Mouse (Mus musculus) liver, adult 2 months (tissue): ENCODE measurements at regions not wholly inside any gene's neighbourhood (a gene's known extent, or its start where the extent isn't known, plus 50 kb on each side); places are given as distances from the start of the nearest gene placed in this dataset.

Source experiments
- DNase-seq: peaks from one replicate; pipeline ENCODE4 v3.0.0-alpha.2; 2011; ENCODE audit warnings: low read depth, low spot score; ENCODE audit errors: extremely low read depth
- H3K27ac ChIP-seq: fragments of 200-500 bp; replicated peaks from 2 replicates; pipeline ENCODE4 v1.5.1; 2012; ENCODE audit warnings: low read depth, mild to moderate bottlenecking, control low read depth, inconsistent platforms, low read length; ENCODE audit not compliant: insufficient read depth
- H3K27me3 ChIP-seq: fragments of 200-500 bp; 2 replicates; pipeline ENCODE4 v1.6.1; 2012; ENCODE audit warnings: mild to moderate bottlenecking, moderate library complexity, low read length, inconsistent platforms; ENCODE audit not compliant: control insufficient read depth, insufficient read depth
- H3K36me3 ChIP-seq: fragments of 200-500 bp; 2 replicates; pipeline ENCODE4 v1.6.1; 2012; ENCODE audit warnings: low read length, inconsistent platforms; ENCODE audit not compliant: control insufficient read depth, insufficient read depth
- H3K4me1 ChIP-seq: fragments of 200-500 bp; 2 replicates; pipeline ENCODE4 v1.6.1; 2011; ENCODE audit warnings: low read length; ENCODE audit not compliant: control insufficient read depth, insufficient read depth
- H3K4me3 ChIP-seq: fragments of 200-500 bp; 2 replicates; pipeline ENCODE4 v1.5.1; 2011; ENCODE audit warnings: low read depth, mild to moderate bottlenecking, control low read depth, low read length, moderate library complexity; ENCODE audit not compliant: insufficient read depth
- H3K79me2 ChIP-seq: fragments of 200-500 bp; 2 replicates; pipeline ENCODE4 v1.6.1; 2012; ENCODE audit warnings: inconsistent platforms, mild to moderate bottlenecking, low read length, moderate library complexity; ENCODE audit not compliant: control insufficient read depth, insufficient read depth
- H3K9ac ChIP-seq: fragments of 200-500 bp; 2 replicates; pipeline ENCODE4 v1.6.1; 2012; ENCODE audit warnings: low read depth, mild to moderate bottlenecking, control low read depth, inconsistent platforms, low read length
- CTCF ChIP-seq: fragments of 200-500 bp; IDR thresholded peaks from 2 replicates; pipeline ENCODE4 v1.5.1; 2011; ENCODE audit warnings: low read depth, low read length, control low read depth
- POLR2A ChIP-seq: fragments of 200-500 bp; IDR thresholded peaks from 2 replicates; pipeline ENCODE4 v1.6.1; 2011; ENCODE audit warnings: low read length, control low read depth; ENCODE audit not compliant: insufficient read depth; ENCODE audit errors: extremely low read depth
- WGBS: fragments of 180-500 bp; shearing (Covaris S2); methylation state at CpG from one replicate; pipeline ENCODE4 v1.1.7; 2018; 5-methylcytosine and 5-hydroxymethylcytosine counted together

GRCm38 (mm10) chr3:35372276-35372675 lies 381.6 kb upstream of the Atp11b start:
- no peaks in the 10 kb centered on the region for H3K27me3 ChIP-seq
- 85% methylated on average over 1 of the region's 1 CpGs for WGBS
- H3K9ac ChIP-seq = no peak overlapping the region
- DNase-seq = no peak
- H3K27ac ChIP-seq = no peak overlapping the region
- no peak for TF ChIP-seq POLR2A
- no peak for TF ChIP-seq CTCF
- no peaks in the 10 kb centered on the region for H3K4me1 ChIP-seq
- H3K4me3 ChIP-seq = no peak overlapping the region
- H3K79me2 ChIP-seq = no peaks in the 10 kb centered on the region
- no peaks in the 10 kb centered on the region for H3K36me3 ChIP-seq

DNA sequence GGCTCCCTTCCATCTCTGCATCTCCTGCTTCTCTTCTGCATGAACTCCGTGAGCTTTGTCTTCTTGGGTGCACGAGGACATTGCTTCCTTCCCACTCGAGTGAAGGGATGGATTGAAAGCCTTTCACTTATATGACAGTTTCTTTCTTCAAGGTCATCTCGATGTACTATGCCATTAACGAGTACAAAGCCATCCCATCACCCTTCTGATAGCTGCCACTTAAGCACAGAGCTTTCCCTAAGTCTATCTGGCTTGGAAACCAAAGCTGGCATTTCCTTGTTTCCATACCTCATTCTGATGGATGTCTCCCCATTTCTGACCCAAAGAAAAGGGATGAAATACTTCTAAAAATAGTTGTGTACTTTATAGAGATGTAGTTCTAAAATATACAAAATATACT lies 366.5 kb upstream of the Atp11b start:
- Histone ChIP-seq H3K27ac (no peak overlapping the region), H3K79me2 (no peaks in the 10 kb centered on the region), H3K4me3 (no peak overlapping the region), H3K27me3 (no peaks in the 10 kb centered on the region), H3K4me1 (no peaks in the 10 kb centered on the region), H3K9ac (no peak overlapping the region), H3K36me3 (no peaks in the 10 kb centered on the region)
- DNase-seq = no peak
- 69% methylated on average over 5 of the region's 5 CpGs for WGBS
- TF ChIP-seq POLR2A = no peak
- TF ChIP-seq CTCF = no peak

- H3K79me2 ChIP-seq = no peaks in the 10 kb centered on the region
- no peak for DNase-seq
- no peak overlapping the region for H3K4me3 ChIP-seq
- H3K9ac ChIP-seq = no peak overlapping the region
- no peak overlapping the region for H3K27ac ChIP-seq
- no peaks in the 10 kb centered on the region for H3K4me1 ChIP-seq
- no peaks in the 10 kb centered on the region for H3K36me3 ChIP-seq
- no peaks in the 10 kb centered on the region for H3K27me3 ChIP-seq
- 91% methylated on average over 2 of the region's 2 CpGs for WGBS
- TF ChIP-seq POLR2A (no peak), CTCF (no peak)
These were observed 361.2 kb upstream of the Atp11b start for GRCm38 (mm10) chr3:35392657-35393056.

GRCm38 (mm10) chr3:35400213-35400612 lies 353.7 kb upstream of the Atp11b start:
- TF ChIP-seq POLR2A (no peak), CTCF (no peak)
- H3K36me3 ChIP-seq = no peaks in the 10 kb centered on the region
- no peaks in the 10 kb centered on the region for H3K79me2 ChIP-seq
- H3K9ac ChIP-seq = no peak overlapping the region
- H3K27me3 ChIP-seq = no peaks in the 10 kb centered on the region
- no peaks in the 10 kb centered on the region for H3K4me1 ChIP-seq
- H3K4me3 ChIP-seq = no peak overlapping the region
- WGBS = 50% methylated on average over 6 of the region's 6 CpGs
- DNase-seq = no peak
- no peak overlapping the region for H3K27ac ChIP-seq

DNA sequence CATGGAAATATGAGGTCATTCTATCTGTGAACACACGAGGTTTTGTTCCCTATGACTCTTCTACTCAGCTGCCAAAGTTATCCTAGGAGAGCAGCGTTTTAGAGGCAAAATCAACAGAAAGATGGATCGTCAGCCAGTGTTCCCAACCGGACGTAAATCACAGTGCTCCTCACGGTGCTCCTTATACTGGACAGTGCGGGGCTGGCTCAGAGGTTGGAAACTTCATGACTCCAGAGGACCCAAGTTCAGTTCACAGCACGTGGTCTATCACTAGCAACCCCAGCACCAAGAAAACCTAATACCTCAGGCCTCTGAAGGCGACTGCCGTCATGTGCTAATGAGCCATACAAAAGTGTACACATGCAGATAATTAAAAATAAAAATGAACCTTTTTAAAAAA lies 351.2 kb upstream of the Atp11b start:
- H3K79me2 ChIP-seq = no peaks in the 10 kb centered on the region
- no peak for TF ChIP-seq CTCF
- no peak for TF ChIP-seq POLR2A
- no peaks in the 10 kb centered on the region for H3K36me3 ChIP-seq
- H3K4me3 ChIP-seq = no peak overlapping the region
- no peaks in the 10 kb centered on the region for H3K27me3 ChIP-seq
- H3K9ac ChIP-seq = no peak overlapping the region
- H3K27ac ChIP-seq = no peak overlapping the region
- no peak for DNase-seq
- 89% methylated on average over 10 of the region's 10 CpGs for WGBS
- no peaks in the 10 kb centered on the region for H3K4me1 ChIP-seq

DNA sequence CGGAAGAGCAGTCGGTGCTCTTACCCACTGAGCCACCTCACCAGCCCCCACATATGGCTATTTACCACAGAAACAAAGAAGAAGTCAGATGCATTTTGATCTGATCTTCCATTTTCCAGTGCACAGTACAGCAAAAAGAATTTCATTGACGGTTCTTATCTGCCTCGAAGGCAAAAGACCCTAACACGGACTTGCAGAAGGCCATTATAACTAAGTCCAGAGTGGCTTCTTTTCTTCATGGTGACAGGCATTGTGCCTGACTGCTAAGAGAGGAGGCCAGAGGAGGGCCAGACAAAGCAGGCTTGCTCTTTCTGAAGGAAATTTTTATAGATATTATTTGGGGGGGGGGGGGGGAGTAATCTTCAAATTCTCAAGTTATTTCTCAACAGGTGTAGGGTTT lies 350.0 kb upstream of the Atp11b start:
- Histone ChIP-seq H3K9ac (no peak overlapping the region), H3K27me3 (no peaks in the 10 kb centered on the region), H3K4me3 (no peak overlapping the region), H3K79me2 (no peaks in the 10 kb centered on the region), H3K4me1 (no peaks in the 10 kb centered on the region), H3K27ac (no peak overlapping the region), H3K36me3 (no peaks in the 10 kb centered on the region)
- WGBS = 89% methylated on average over 5 of the region's 5 CpGs
- no peak for DNase-seq
- no peak for TF ChIP-seq CTCF
- no peak for TF ChIP-seq POLR2A
